Mouse (Mus musculus) cerebellum, adult 11-12 months (tissue): Measurements from ENCODE around the gene Rhobtb1.
A peak's percentile ranks its signal among the peaks of the same experiment; 100 is the strongest.

ENCODE experiments used
- DNase-seq: peaks from one replicate; pipeline ENCODE4 v3.0.0; 2022

The Rhobtb1 gene

GRCm38 (mm10) chr10:69165125-69165524 is 13.9 kb downstream of the Rhobtb1 start:
- no peak for DNase-seq

GRCm38 (mm10) chr10:69165847-69166246 is 14.6 kb downstream of the Rhobtb1 start:
- DNase-seq, result no peak

GRCm38 (mm10) chr10:69166514-69166913 is 15.3 kb downstream of the Rhobtb1 start:
- DNase-seq, result no peak

GRCm38 (mm10) chr10:69172412-69172811 is 21.2 kb downstream of the Rhobtb1 start:
- DNase-seq, result no peak

GRCm38 (mm10) chr10:69176116-69176515 is 24.9 kb downstream of the Rhobtb1 start:
- no peak for DNase-seq

GRCm38 (mm10) chr10:69179341-69179740 is 28.1 kb downstream of the Rhobtb1 start:
- no peak for DNase-seq

GRCm38 (mm10) chr10:69180997-69181396 is 29.8 kb downstream of the Rhobtb1 start:
- no peak for DNase-seq

GRCm38 (mm10) chr10:69184903-69185302 is 33.7 kb downstream of the Rhobtb1 start:
- DNase-seq, result no peak

GRCm38 (mm10) chr10:69185431-69185830 is 34.2 kb downstream of the Rhobtb1 start:
- no peak for DNase-seq

GRCm38 (mm10) chr10:69185894-69186893 is 35.0 kb downstream of the Rhobtb1 start:
- DNase-seq, result peak; percentile 19

GRCm38 (mm10) chr10:69187773-69188443 is 36.7 kb downstream of the Rhobtb1 start:
- DNase-seq, result no peak

- no peak for DNase-seq
Measured at GRCm38 (mm10) chr10:69190434-69191160, 39.4 kb downstream of the Rhobtb1 start.

- DNase-seq, result no peak
Measured at GRCm38 (mm10) chr10:69192266-69192665, 41.0 kb downstream of the Rhobtb1 start.

- DNase-seq, result no peak
Measured at GRCm38 (mm10) chr10:69193721-69194120, 42.5 kb downstream of the Rhobtb1 start.

- no peak for DNase-seq
Measured at GRCm38 (mm10) chr10:69204677-69205400, 53.6 kb downstream of the Rhobtb1 start.

- DNase-seq, result no peak
Measured at GRCm38 (mm10) chr10:69206081-69206480, 54.8 kb downstream of the Rhobtb1 start.

GRCm38 (mm10) chr10:69207481-69207880 is 56.2 kb downstream of the Rhobtb1 start:
- no peak for DNase-seq

GRCm38 (mm10) chr10:69207981-69208630 is 56.9 kb downstream of the Rhobtb1 start:
- DNase-seq, result no peak

GRCm38 (mm10) chr10:69208705-69209104 is 57.5 kb downstream of the Rhobtb1 start:
- no peak for DNase-seq

- no peak for DNase-seq
Measured at GRCm38 (mm10) chr10:69210006-69210405, 58.8 kb downstream of the Rhobtb1 start.

GRCm38 (mm10) chr10:69210659-69211058 is 59.4 kb downstream of the Rhobtb1 start:
- DNase-seq, result no peak

- no peak for DNase-seq
Measured at GRCm38 (mm10) chr10:69211560-69211959, 60.3 kb downstream of the Rhobtb1 start.
